Mouse (Mus musculus) heart, embryonic 13.5 days (tissue): ENCODE data around the gene Fhod1. TPM values are rescaled to one million over a fixed set of nuclear protein-coding genes. Genes with fewer than 3 reads are reported as not detected.

Source experiments
- ATAC-seq: fragments of 200-750 bp; cut with Nextera tagmentation; 2 replicates; pipeline ENCODE4 v1.8.0; 2017; ENCODE audit warnings: moderate TSS enrichment; ENCODE audit not compliant: insufficient number of reproducible peaks, low FRiP score, low TSS enrichment; ENCODE audit errors: extremely low read depth
- H3K27ac ChIP-seq: fragments of 300-500 bp; sonication (generic); replicated peaks from 2 replicates; pipeline ENCODE4 v1.5.1; 2015; ENCODE audit warnings: moderate library complexity, mild to moderate bottlenecking, inconsistent platforms
- H3K27me3 ChIP-seq: fragments of 300-500 bp; sonication (generic); replicated peaks from 2 replicates; pipeline ENCODE4 v1.6.1; 2015; ENCODE audit warnings: mild to moderate bottlenecking, inconsistent platforms
- H3K36me3 ChIP-seq: fragments of 300-500 bp; sonication (generic); 2 replicates; pipeline ENCODE4 v1.6.1; 2015; ENCODE audit warnings: mild to moderate bottlenecking, inconsistent platforms
- H3K4me1 ChIP-seq: fragments of 300-500 bp; sonication (generic); 2 replicates; pipeline ENCODE4 v1.6.1; 2015; ENCODE audit warnings: inconsistent platforms
- H3K4me2 ChIP-seq: fragments of 300-500 bp; sonication (generic); 2 replicates; pipeline ENCODE4 v1.6.1; 2015; ENCODE audit warnings: inconsistent platforms, mild to moderate bottlenecking, moderate library complexity
- H3K4me3 ChIP-seq: fragments of 300-500 bp; sonication (generic); 2 replicates; pipeline ENCODE4 v1.5.1; 2015; ENCODE audit warnings: moderate library complexity, mild to moderate bottlenecking, inconsistent platforms
- H3K9ac ChIP-seq: fragments of 300-500 bp; sonication (generic); 2 replicates; pipeline ENCODE4 v1.6.1; 2015; ENCODE audit warnings: inconsistent platforms, mild to moderate bottlenecking, moderate library complexity
- H3K9me3 ChIP-seq: fragments of 300-500 bp; sonication (generic); 2 replicates; pipeline ENCODE4 v1.6.1; 2016; ENCODE audit warnings: inconsistent platforms
- WGBS: fragments of 180-500 bp; shearing (Covaris S2); methylation state at CpG from one replicate; pipeline ENCODE4 v1.1.7; 2015; ENCODE audit warnings: mixed read lengths; 5-methylcytosine and 5-hydroxymethylcytosine counted together
- polyA plus RNA-seq: library from polyadenylated mRNA; unstranded; fragments of >200 nt; fragmentation: Nextera tagmentation; extraction: Ambion mirVana; gene quantifications from 2 replicates; pipeline ENCODE4 v1.2.1, GENCODE M21; 2015

Gene Fhod1
- polyA plus RNA-seq, 1 experiment from 2014 or later = 2.0 TPM

DNA sequence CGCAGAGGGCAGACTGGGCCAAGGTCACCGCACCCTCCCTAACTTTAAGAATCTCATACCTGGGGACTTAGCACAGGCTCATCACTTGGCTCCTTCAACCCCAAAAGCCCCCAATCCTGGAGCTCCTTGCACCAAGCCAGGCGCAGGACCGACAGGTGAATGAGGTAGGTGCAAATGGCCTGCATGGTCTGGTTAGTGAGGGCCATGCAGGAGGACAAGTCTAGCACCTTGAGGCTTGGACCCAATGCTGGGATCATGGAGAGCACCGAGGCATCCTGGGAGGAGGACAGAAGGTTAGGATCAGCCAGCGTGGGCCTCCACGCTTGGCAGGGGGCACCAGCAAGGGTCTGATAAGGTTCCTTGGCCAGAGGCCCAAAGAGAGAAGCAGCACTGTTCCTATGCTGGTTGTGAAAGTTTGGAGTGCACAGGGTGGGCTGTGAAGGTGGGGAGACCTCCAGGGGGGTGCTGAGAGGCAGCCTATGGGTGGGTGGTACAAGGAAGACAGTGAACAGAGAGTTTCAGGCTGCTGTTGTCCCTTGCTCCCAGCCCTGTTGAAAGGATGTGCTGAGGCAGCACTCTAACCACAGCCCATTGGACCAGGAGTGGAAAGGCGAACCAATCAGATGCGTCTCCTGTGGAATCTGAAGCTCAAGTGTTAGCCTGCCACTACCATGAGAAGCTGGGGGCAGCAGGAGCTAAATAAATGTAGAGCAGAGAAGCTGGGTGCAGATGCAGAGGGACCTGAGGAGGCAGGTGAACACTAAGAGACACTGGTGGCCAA, 33.9 kb downstream of the Fhod1 start:
- H3K4me3 ChIP-seq = no peak overlapping the region
- H3K4me2 ChIP-seq = no peak overlapping the region
- H3K27ac ChIP-seq = 0 out of 2 replicates have a peak overlapping the region, but pooled peaks have one; percentile 24
- H3K27me3 ChIP-seq = no peaks in the 10 kb centered on the region
- ATAC-seq = no peak
- H3K36me3 ChIP-seq = peaks cover 95% of the 10 kb centered on the region
- WGBS = 61% methylated on average over 9 of the region's 9 CpGs
- peaks cover 45% of the 10 kb centered on the region for H3K4me1 ChIP-seq
- no peaks in the 10 kb centered on the region for H3K9me3 ChIP-seq
- H3K9ac ChIP-seq = no peak overlapping the region

DNA sequence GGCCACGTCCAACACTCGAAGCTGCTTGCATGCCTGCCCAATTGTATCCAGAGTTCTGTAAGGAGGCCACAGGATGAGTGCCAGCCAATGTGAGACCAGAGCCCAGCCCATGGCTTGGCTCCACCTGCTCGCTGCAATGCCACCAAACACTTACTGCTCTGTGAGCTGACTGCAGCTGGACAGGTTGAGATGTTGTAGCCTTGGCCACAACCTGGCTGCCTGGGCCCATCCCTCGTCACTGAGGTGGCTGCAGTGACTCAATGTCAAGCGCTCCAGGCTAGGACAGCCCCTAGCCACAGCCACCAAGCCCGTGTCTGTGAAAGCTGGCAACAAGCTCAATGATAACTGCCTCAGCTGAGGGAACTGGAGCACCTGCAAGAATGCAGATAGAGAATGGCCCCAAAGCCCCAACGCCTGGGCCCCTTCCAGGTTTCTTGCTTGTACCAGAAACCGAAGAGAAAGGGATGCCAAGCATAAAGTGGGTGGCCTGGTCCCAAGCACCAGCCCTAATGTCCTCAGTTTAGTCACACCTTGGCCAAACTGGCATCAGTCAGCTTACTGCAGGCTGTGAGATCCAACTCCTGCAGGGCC, 34.8 kb downstream of the Fhod1 start:
- no peak overlapping the region for H3K9ac ChIP-seq

DNA sequence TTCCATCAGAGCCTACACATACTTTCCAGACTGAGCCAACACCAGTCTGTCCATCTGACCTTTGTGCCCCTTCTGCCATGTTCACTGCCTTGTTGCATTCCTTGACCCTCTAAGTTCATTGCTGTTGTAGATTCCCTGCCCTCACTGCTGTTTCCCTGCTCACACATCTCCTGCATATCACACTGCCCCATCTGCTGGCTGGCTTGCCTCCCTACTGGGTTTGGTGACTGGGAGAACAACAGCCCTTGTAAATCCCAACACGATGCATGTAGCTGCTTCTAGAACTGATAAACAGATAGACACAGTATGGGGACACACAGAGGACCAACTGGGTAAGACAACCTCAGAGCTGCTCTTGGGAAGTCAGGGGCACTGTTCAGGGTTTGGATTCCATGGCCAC, 36.0 kb downstream of the Fhod1 start:
- Histone ChIP-seq H3K27me3 (no peaks in the 10 kb centered on the region), H3K36me3 (peaks cover 95% of the 10 kb centered on the region), H3K4me3 (no peak overlapping the region), H3K9me3 (no peaks in the 10 kb centered on the region), H3K27ac (no peak overlapping the region), H3K4me2 (no peak overlapping the region), H3K4me1 (peaks cover 40% of the 10 kb centered on the region), H3K9ac (no peak overlapping the region)
- WGBS = 71% methylated on average over 1 of the region's 1 CpGs
- no peak for ATAC-seq

More for the DNA sequence above, 34.8 kb downstream of the Fhod1 start:
- 75% methylated on average over 8 of the region's 8 CpGs for WGBS
- Histone ChIP-seq H3K4me2 (no peak overlapping the region), H3K9me3 (no peaks in the 10 kb centered on the region), H3K4me3 (no peak overlapping the region), H3K27ac (0 out of 2 replicates have a peak overlapping the region, but pooled peaks have one; percentile 24), H3K27me3 (no peaks in the 10 kb centered on the region), H3K4me1 (peaks cover 39% of the 10 kb centered on the region), H3K36me3 (peaks cover 95% of the 10 kb centered on the region)
- no peak for ATAC-seq

DNA sequence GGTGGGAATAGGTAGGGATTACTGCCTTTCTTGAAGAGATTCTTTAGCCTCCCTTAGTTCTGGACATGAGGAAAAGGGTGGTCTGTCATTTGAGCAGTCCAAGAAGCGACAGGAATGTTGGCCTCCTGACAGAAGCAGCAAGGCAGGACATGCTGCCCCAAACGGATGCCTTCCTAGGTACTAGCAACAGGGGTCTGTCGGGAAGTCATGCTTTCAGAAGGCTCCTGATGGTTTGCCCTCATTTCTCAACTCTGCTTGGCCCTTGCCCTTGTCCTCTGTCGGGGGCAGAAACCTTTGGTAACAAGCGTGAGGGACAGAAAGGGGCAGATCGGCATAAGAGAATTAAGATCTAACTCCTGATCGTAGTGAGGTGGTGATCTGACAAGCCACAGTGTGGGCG, 37.6 kb downstream of the Fhod1 start:
- Histone ChIP-seq H3K4me2 (no peak overlapping the region), H3K4me1 (peaks cover 44% of the 10 kb centered on the region), H3K36me3 (peaks cover 83% of the 10 kb centered on the region), H3K9me3 (no peaks in the 10 kb centered on the region), H3K27me3 (no peaks in the 10 kb centered on the region), H3K9ac (no peak overlapping the region), H3K27ac (no peak overlapping the region), H3K4me3 (no peak overlapping the region)
- no peak for ATAC-seq
- WGBS = 78% methylated on average over 8 of the region's 8 CpGs

DNA sequence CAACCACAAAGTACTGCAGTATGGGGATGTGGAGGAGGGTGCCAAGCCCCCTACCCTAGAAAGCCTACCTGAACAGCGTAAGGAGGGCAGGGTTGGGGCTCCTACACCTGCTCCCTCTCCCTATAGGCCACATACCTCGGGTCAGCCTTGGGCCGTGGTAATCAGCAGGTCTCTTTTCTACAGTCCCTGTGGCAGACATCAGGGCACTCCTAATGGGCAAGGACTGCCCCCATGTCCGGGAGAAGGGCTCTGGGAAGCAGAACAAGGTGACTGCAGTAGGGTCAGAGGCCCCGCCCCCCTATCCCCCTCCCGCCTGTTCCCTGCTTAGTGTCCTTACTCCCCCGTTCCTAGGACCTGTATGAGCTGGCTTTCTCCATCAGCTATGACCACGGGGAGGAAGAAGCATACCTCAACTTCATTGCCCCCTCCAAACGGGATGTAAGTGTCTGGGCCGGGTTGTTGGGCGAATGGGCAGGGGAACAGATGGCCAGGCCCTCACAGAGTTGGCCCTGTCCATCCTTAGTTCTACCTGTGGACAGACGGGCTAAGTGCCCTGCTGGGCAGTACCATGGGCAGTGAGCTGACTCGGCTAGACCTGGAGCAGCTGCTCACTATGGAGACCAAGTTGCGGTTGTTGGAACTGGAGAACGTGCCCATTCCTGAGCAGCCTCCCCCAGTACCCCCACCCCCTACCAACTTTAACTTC, 38.5 kb downstream of the Fhod1 start:
- 75% methylated on average over 15 of the region's 15 CpGs for WGBS

DNA sequence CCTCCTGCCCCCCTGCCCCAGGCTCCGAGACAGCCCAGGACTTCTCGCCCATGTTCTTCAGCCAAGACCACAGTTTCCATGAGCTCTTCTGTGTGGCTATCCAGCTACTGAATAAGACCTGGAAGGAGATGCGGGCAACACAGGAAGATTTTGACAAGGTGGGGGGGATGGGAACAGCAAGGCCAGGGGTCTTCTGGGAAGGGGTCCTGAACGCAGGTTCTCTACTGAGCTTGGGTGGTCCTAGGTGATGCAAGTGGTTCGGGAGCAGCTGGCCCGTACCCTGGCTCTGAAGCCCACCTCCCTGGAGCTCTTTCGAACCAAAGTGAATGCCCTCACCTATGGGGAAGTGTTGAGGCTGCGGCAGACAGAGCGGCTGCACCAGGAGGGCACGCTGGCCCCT, 39.3 kb downstream of the Fhod1 start:
- Histone ChIP-seq H3K9ac (no peak overlapping the region), H3K4me2 (no peak overlapping the region), H3K4me3 (no peak overlapping the region), H3K27me3 (no peaks in the 10 kb centered on the region), H3K36me3 (peaks cover 82% of the 10 kb centered on the region), H3K9me3 (no peaks in the 10 kb centered on the region), H3K4me1 (peaks cover 44% of the 10 kb centered on the region), H3K27ac (no peak overlapping the region)
- ATAC-seq = no peak
- WGBS = 91% methylated on average over 10 of the region's 10 CpGs

More for the DNA sequence above, 38.5 kb downstream of the Fhod1 start:
- ATAC-seq = no peak
- Histone ChIP-seq H3K9ac (no peak overlapping the region), H3K4me2 (no peak overlapping the region), H3K4me1 (peaks cover 44% of the 10 kb centered on the region), H3K36me3 (peaks cover 80% of the 10 kb centered on the region), H3K4me3 (no peak overlapping the region), H3K27me3 (no peaks in the 10 kb centered on the region), H3K9me3 (no peaks in the 10 kb centered on the region), H3K27ac (no peak overlapping the region)

DNA sequence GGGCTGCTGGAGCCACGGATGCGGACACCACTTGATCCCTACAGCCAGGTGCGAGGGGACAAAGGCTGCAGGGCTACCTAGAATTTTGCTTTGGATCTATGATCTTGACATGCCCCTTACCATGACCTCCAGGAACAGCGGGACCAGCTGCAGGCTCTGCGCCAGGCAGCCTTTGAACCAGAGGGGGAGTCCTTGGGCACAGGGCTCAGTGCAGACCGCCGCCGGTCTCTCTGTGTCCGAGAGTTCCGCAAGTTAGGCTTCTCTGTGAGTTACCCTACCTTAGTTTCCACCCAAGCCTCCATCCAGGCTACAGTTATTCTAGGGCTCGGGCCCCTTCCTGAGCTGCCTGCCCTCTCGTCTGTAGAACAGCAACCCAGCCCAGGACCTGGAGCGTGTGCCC, 40.1 kb downstream of the Fhod1 start:
- Histone ChIP-seq H3K9me3 (no peaks in the 10 kb centered on the region), H3K4me3 (no peak overlapping the region), H3K27ac (no peak overlapping the region), H3K4me2 (no peak overlapping the region), H3K9ac (no peak overlapping the region), H3K27me3 (no peaks in the 10 kb centered on the region), H3K4me1 (peaks cover 42% of the 10 kb centered on the region), H3K36me3 (peaks cover 82% of the 10 kb centered on the region)
- 94% methylated on average over 13 of the region's 13 CpGs for WGBS
- no peak for ATAC-seq

DNA sequence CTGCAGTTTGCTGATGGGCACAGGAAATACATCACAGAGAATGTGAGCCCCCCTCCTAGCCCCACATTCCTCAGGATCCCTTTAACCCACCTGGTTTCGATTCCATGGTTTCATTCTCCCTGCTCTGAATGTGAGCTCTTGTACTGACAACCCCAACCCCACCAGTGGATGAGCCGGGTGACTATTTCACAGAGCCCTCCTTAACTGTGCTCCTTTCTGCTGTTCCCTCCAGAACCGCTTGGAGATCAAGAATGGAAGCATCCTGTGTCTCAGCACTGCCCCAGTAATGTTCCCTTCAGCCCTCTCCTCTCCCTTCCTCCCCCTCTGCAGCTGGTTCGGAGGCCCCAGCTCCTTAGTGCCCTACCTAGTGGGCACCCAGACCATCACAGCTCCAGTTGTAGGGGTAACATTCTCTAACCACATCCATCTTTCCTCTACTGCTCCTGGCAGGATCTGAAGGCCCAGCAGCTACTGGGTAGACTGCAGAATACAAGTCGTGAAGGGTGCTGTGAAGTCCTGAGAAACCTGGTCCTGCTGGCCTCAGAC, 41.5 kb downstream of the Fhod1 start:
- peak overlapping the region; percentile 67 for H3K27ac ChIP-seq
- peak overlapping the region; percentile 70 for H3K4me2 ChIP-seq
- peak overlapping the region; percentile 46 for H3K4me3 ChIP-seq
- peaks cover 41% of the 10 kb centered on the region for H3K4me1 ChIP-seq
- ATAC-seq = no peak
- peaks cover 82% of the 10 kb centered on the region for H3K36me3 ChIP-seq
- 50% methylated on average over 5 of the region's 5 CpGs for WGBS
- H3K9me3 ChIP-seq = no peaks in the 10 kb centered on the region
- H3K27me3 ChIP-seq = no peaks in the 10 kb centered on the region
- peak overlapping the region; percentile 75 for H3K9ac ChIP-seq

DNA sequence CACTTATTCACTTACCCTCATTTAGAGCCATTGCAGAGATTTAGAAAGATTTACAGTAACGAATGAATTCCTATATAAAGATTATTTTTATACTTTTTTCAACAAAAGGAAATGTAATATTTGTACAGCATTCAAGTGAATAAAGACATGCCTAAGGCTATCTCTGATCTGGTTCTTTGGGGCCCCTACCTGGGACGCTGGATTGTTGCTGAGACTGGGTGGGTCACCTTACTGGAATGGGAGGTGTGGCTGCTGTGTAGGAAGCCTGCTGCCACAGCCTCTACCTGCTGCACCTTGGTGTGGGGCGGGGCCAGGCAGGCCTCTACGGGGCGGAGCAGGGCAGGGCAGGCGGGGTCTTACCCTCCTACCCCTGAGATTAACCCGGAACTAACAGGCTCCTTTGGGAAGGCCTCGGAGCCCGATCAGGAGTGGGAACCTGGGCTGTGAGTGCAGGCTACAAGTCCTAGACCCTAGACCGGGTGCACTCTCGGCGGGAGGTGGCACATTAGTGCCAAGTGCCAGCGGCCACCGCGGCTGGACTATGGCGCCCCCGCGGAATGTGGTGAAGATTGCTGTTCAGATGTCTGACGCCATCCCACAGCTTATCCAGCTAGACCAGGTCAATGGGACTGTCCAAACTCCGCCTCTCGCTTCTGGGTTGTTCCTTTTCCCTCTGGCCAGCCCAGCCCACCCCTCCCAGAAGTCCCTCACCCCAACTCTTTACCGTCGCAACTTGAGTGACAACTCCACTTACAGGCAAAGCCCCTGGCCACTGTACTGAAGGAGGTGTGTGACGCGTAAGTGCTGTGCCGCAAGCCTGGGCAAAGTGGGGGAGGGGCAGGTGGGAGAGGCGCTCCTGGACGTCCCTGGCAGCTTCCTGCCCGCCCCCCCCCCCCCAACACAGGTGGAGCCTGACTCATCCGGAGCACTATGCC, 42.3 kb downstream of the Fhod1 start, which contains the start of gene Elmo3:
Gene Elmo3 (plus strand): TSS at position 391 of the 935 bp plus-strand sequence.
- H3K36me3 ChIP-seq = peaks cover 82% of the 10 kb centered on the region
- WGBS = 6% methylated on average over 29 of the region's 30 CpGs
- no peaks in the 10 kb centered on the region for H3K9me3 ChIP-seq
- H3K4me2 ChIP-seq = peak within 1 kb of the TSS; percentile 70
- H3K4me3 ChIP-seq = peak within 1 kb of the TSS; percentile 46
- H3K4me1 ChIP-seq = peaks cover 41% of the 10 kb centered on the region
- ATAC-seq = peak; percentile 48
- H3K27me3 ChIP-seq = no peaks in the 10 kb centered on the region
- H3K27ac ChIP-seq = peak within 1 kb of the TSS; percentile 67
- peak within 1 kb of the TSS; percentile 75 for H3K9ac ChIP-seq

DNA sequence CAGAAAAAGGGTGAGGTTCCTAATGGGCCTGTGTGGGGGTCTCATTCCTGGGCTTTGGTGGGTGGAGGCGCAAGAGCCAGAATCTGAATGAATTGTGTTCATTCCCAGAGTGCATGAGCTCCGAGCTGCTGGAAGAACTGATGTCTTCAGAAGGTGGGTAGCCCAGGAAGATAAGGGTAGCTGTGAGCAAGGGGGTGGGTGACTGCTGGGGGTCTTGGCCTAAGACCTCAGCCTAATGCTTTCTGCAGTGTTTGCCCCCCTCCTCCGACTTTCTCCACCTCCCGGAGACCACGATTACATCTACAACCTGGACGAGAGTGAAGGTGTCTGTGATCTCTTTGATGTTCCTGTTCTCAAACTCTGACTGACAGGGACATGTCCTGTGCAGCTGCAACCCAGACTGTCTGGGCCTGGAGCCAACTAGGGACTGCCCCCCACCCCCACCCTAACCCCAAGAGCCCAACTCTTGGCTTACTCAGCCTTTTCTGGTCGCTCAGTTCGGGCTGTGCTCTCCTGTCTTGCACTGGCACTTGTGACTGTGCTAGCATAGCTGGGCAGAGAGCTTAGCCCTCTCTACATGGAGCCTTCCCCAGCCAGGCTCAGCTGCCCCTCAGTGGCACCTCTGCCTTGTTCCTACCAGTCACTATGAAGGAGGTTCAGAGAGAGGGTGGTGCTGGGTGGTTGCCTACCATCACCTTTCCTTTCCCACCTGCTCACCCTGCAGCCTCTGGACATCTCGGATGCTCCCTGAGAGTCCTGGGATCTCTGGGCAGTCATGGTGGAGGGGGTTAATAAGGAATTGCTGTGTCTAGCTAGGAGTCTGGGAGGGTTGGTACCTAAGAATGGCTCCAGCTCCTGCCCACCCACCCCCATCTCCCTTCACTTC, 43.2 kb downstream of the Fhod1 start:
- no peak for ATAC-seq
- Histone ChIP-seq H3K4me2 (peak overlapping the region; percentile 70; the same call in 1 of the 2 replicates), H3K4me3 (no peak overlapping the region), H3K4me1 (peaks cover 48% of the 10 kb centered on the region), H3K27me3 (no peaks in the 10 kb centered on the region), H3K36me3 (peaks cover 82% of the 10 kb centered on the region), H3K9me3 (no peaks in the 10 kb centered on the region), H3K9ac (peak overlapping the region; percentile 50), H3K27ac (peak overlapping the region; percentile 67)
- 41% methylated on average over 9 of the region's 9 CpGs for WGBS
